Mouse (Mus musculus) kidney, embryonic 15.5 days (tissue): ENCODE data around the gene Arhgap25. TPM values are rescaled to one million over a fixed set of nuclear protein-coding genes. Genes with fewer than 3 reads are reported as not detected.

Experiments used
- ATAC-seq: fragments of 200-750 bp; cut with Nextera tagmentation; replicated peaks from 2 replicates; pipeline ENCODE4 v1.8.0; 2017; ENCODE audit warnings: moderate TSS enrichment; ENCODE audit not compliant: low FRiP score
- H3K27ac ChIP-seq: fragments of 300-500 bp; sonication (generic); 2 replicates; pipeline ENCODE4 v1.5.1; 2015; ENCODE audit warnings: mild to moderate bottlenecking, inconsistent platforms
- H3K27me3 ChIP-seq: fragments of 300-500 bp; sonication (generic); 2 replicates; pipeline ENCODE4 v1.6.1; 2015; ENCODE audit warnings: inconsistent platforms
- H3K36me3 ChIP-seq: fragments of 300-500 bp; sonication (generic); 2 replicates; pipeline ENCODE4 v1.6.1; 2015; ENCODE audit warnings: inconsistent platforms
- H3K4me1 ChIP-seq: fragments of 300-500 bp; sonication (generic); 2 replicates; pipeline ENCODE4 v1.6.1; 2015; ENCODE audit warnings: inconsistent platforms
- H3K4me2 ChIP-seq: fragments of 300-500 bp; sonication (generic); 2 replicates; pipeline ENCODE4 v1.6.1; 2015; ENCODE audit warnings: moderate library complexity, mild to moderate bottlenecking, inconsistent platforms
- H3K4me3 ChIP-seq: fragments of 300-500 bp; sonication (generic); replicated peaks from 2 replicates; pipeline ENCODE4 v1.5.1; 2015; ENCODE audit warnings: mild to moderate bottlenecking, inconsistent platforms
- H3K9ac ChIP-seq: fragments of 300-500 bp; sonication (generic); 2 replicates; pipeline ENCODE4 v1.6.1; 2015; ENCODE audit warnings: mild to moderate bottlenecking, inconsistent platforms
- H3K9me3 ChIP-seq: fragments of 300-500 bp; sonication (generic); replicated peaks from 2 replicates; pipeline ENCODE4 v1.6.1; 2016; ENCODE audit warnings: inconsistent platforms
- WGBS: fragments of 180-500 bp; shearing (Covaris S2); methylation state at CpG from one replicate; pipeline ENCODE4 v1.1.7; 2015; ENCODE audit warnings: mixed read lengths; 5-methylcytosine and 5-hydroxymethylcytosine counted together
- polyA plus RNA-seq: library from polyadenylated mRNA; unstranded; fragments of >200 nt; fragmentation: Nextera tagmentation; extraction: Ambion mirVana; gene quantifications from 2 replicates; pipeline ENCODE4 v1.2.1, GENCODE M21; 2015

Gene Arhgap25
- polyA plus RNA-seq, 1 experiment from 2014 or later: 6.0 TPM

DNA sequence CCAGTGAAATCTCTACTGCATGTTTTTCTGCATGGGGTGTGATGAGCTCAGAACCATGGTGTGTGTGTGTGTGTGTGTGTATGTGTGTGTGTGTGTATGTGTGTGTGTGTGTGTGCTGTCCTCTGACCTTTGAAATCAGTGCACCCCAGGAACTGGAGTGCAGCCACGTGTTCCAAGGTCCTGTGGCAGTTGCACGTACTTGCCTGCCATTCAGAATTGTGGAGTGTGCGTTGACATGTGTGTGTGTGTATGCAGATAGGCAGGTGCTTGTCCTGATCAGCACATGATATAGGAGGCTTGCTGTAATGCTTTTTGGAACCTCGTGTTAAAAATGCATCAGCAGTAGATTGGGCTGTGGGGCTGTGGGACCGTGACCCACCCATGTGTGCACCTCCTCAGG, 106.1 kb downstream of the Arhgap25 start:
- H3K27ac ChIP-seq: no peak overlapping the region
- no peak overlapping the region for H3K9ac ChIP-seq
- no peaks in the 10 kb centered on the region for H3K27me3 ChIP-seq
- no peaks in the 10 kb centered on the region for H3K36me3 ChIP-seq
- no peaks in the 10 kb centered on the region for H3K9me3 ChIP-seq
- H3K4me2 ChIP-seq: no peak overlapping the region
- no peak for ATAC-seq
- no peak overlapping the region for H3K4me3 ChIP-seq
- WGBS: 74% methylated on average over 5 of the region's 5 CpGs
- H3K4me1 ChIP-seq: 0 out of 2 replicates have a peak, but pooled peaks cover 3% of the 10 kb centered on the region

- Histone ChIP-seq H3K4me1 (0 out of 2 replicates have a peak, but pooled peaks cover 3% of the 10 kb centered on the region), H3K4me2 (no peak overlapping the region; the same call in 1 of the 2 replicates), H3K27ac (no peak overlapping the region), H3K36me3 (no peaks in the 10 kb centered on the region), H3K27me3 (no peaks in the 10 kb centered on the region), H3K4me3 (no peak overlapping the region), H3K9ac (no peak overlapping the region), H3K9me3 (no peaks in the 10 kb centered on the region)
- ATAC-seq: no peak
- 60% methylated on average over 19 of the region's 19 CpGs for WGBS
These were observed 108.8 kb downstream of the Arhgap25 start for GRCm38 (mm10) chr6:87424037-87424816.

GRCm38 (mm10) chr6:87422304-87422703, 110.8 kb downstream of the Arhgap25 start:
- WGBS: 67% methylated on average over 7 of the region's 7 CpGs
- no peak for ATAC-seq

DNA sequence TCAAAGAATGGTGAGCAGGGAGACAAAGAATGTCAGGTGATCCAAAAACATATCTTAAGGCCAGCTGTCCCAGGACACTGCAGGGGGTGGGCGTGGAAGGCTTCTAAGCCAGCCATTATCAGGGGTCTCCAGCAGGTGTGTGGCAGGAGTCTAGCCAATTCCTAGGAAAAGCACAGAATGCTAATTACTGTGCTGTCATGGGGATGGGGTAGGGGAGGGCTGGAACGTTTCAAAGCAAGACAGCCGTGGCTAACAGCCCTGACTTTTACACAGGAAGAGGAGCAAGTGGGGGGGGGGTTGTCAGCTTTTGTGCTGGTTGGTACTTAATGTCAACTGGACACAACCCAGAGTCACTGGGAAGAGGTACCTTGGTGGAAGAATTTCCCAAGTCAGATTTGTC, 121.0 kb downstream of the Arhgap25 start:
- Histone ChIP-seq H3K4me2 (no peak overlapping the region), H3K27ac (no peak overlapping the region), H3K36me3 (no peaks in the 10 kb centered on the region), H3K4me3 (no peak overlapping the region), H3K4me1 (no peaks in the 10 kb centered on the region), H3K9me3 (no peaks in the 10 kb centered on the region), H3K27me3 (no peaks in the 10 kb centered on the region), H3K9ac (no peak overlapping the region)
- WGBS: 35% methylated on average over 3 of the region's 3 CpGs
- no peak for ATAC-seq

More at GRCm38 (mm10) chr6:87422304-87422703, 110.8 kb downstream of the Arhgap25 start:
- Histone ChIP-seq H3K27ac (no peak overlapping the region), H3K9ac (no peak overlapping the region), H3K4me3 (no peak overlapping the region), H3K36me3 (no peaks in the 10 kb centered on the region), H3K4me2 (no peak overlapping the region), H3K9me3 (no peaks in the 10 kb centered on the region), H3K27me3 (no peaks in the 10 kb centered on the region), H3K4me1 (0 out of 2 replicates have a peak, but pooled peaks cover 3% of the 10 kb centered on the region)

Other genes with a start within 250 kb of the Arhgap25 start
- gene Antxr1, start 197.4 kb downstream of the Arhgap25 start, polyA plus RNA-seq: 6.2 and 6.3 TPM in 2 replicates
- not detected in 2 replicates for gene Gkn1, start 182.3 kb downstream of the Arhgap25 start, polyA plus RNA-seq
- gene Gkn2, start 159.9 kb downstream of the Arhgap25 start, polyA plus RNA-seq: not detected in 2 replicates
- 0.43 and 0.72 TPM in 2 replicates for gene Gkn3, start 144.3 kb downstream of the Arhgap25 start, polyA plus RNA-seq
- gene Bmp10, start 104.3 kb downstream of the Arhgap25 start, polyA plus RNA-seq: not detected in 2 replicates
- 5.2 and 5.4 TPM in 2 replicates for gene Prokr1, start 57.5 kb upstream of the Arhgap25 start, polyA plus RNA-seq
- 15.9 and 18.9 TPM in 2 replicates for gene Aplf, start 138.9 kb upstream of the Arhgap25 start, polyA plus RNA-seq
- gene Efcc1, start 197.6 kb upstream of the Arhgap25 start, polyA plus RNA-seq: 1.4 and 1.5 TPM in 2 replicates
- gene Gp9, start 244.8 kb upstream of the Arhgap25 start, polyA plus RNA-seq: 1.9 and 2.0 TPM in 2 replicates